Mouse (Mus musculus): Measurements from ENCODE around the gene Ankrd27.
"Not testable (repeated sequence)": the region's sequence is repeated elsewhere in the genome, so short reads cannot be mapped to it uniquely, and the experiment has no call there.

The Ankrd27 gene

GRCm38 (mm10) chr7:35586055-35586905 is at the start of gene Ankrd27:
Ankrd27 (plus strand) TSS chr7:35586244.
- DNase-seq (ENCODE audit: extremely low read depth, insufficient read length, low spot score), result peak; percentile 86

GRCm38 (mm10) chr7:35537562-35537961 is 48.5 kb upstream of the Ankrd27 start, which contains the start of gene Tdrd12:
Tdrd12 (minus strand) TSS chr7:35537745.
- DNase-seq (ENCODE audit: extremely low read depth, insufficient read length, low spot score), result peak; percentile 9

DNA sequence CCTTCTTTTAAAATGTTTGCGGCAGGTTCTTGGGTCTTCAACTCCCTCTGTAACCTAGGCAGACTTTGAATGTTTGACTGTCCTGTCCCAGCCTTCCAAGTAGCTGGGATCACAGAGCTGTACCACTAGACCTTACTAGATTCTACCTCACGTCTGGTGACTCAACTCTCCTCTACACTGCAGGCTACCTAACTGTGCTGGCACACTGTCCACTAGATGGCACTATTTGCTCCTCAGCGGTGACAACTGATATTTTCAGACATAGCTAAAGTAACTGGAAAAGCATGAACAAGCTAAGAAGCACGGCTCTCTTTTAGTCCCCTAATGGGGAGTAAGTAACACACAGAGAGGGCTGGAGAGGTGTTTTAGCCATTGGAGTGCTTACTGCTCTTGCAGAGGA is 40.2 kb upstream of the Ankrd27 start:
- DNase-seq (ENCODE audit: extremely low read depth, insufficient read length, low spot score), result peak; percentile 15

- no peak for DNase-seq (ENCODE audit: extremely low read depth, insufficient read length, low spot score)
Observed at GRCm38 (mm10) chr7:35553751-35554604, 32.1 kb upstream of the Ankrd27 start.

GRCm38 (mm10) chr7:35554605-35555175 is 31.4 kb upstream of the Ankrd27 start:
- DNase-seq (ENCODE audit: extremely low read depth, insufficient read length, low spot score), result peak; percentile 59

- DNase-seq (ENCODE audit: extremely low read depth, insufficient read length, low spot score), result peak; percentile 94
Observed at GRCm38 (mm10) chr7:35555224-35556204, 30.5 kb upstream of the Ankrd27 start.

DNA sequence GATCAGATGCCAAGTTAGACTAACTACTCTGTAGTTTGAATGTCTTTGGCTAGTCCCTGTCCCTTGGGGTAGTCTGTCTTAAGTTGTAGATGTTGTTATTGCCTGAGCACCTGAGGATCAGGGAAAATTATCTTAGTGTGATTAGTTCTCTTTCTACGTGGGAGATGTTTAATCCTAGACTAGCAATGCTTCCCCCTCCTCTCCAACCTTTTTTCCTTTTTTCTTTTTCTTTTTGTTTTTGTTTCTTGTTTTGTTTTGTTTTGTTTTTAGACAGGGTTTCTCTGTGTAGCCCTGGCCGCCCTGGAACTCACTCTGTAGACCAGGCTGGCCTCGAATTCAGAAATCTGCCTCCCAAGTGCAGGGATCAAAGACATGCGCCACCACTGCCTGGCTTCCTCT is 29.8 kb upstream of the Ankrd27 start, which contains the start of gene Nudt19:
Gene Nudt19 (minus strand): TSS at position 100 of the 399 bp plus-strand sequence.
- no peak for DNase-seq (ENCODE audit: extremely low read depth, insufficient read length, low spot score)

DNA sequence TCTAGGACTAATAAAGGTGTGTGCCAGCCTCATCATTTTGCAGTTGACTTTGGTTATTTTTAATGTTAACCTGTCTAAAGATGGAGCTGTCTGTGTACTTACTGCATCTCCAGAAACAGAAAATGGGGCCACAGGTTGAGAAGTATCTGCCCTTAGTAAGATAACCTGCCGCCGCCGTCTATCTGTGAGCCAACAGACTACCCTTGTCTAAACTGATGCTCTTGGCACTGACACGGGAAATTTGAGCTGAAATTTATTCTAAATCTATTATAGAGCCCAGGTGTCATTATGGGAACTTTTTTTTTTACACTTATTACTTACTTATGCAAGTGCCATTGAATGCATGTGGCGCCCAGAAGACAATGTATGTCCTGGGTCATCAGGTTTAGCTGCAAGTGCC is 29.1 kb upstream of the Ankrd27 start:
- no peak for DNase-seq (ENCODE audit: extremely low read depth, insufficient read length, low spot score)

GRCm38 (mm10) chr7:35557577-35557976 is 28.5 kb upstream of the Ankrd27 start:
- no peak for DNase-seq (ENCODE audit: extremely low read depth, insufficient read length, low spot score)

DNA sequence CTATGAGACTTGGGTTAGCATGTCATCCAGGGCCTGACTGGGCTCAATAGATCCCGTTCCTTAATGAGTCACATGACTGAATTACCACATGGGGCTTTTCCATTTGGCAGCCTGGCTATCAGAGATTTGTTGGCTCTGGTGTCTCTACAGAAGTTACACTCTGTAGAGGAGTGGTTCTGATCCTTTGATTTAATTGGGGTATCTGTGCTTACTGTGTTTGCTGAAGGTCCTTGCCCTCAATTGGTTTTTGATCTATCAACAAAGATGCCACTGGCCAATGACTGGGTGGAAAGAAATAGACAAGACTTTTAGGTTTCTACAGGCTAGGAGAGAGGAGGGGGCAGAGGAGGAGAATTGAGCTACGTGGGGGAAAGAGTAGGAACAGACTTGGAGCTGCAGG is 27.4 kb upstream of the Ankrd27 start:
- DNase-seq (ENCODE audit: extremely low read depth, insufficient read length, low spot score), result no peak

- no peak for DNase-seq (ENCODE audit: extremely low read depth, insufficient read length, low spot score)
Observed at GRCm38 (mm10) chr7:35559838-35560237, 26.2 kb upstream of the Ankrd27 start.

- DNase-seq (ENCODE audit: extremely low read depth, insufficient read length, low spot score), result no peak
Observed at GRCm38 (mm10) chr7:35563071-35563470, 23.0 kb upstream of the Ankrd27 start.

DNA sequence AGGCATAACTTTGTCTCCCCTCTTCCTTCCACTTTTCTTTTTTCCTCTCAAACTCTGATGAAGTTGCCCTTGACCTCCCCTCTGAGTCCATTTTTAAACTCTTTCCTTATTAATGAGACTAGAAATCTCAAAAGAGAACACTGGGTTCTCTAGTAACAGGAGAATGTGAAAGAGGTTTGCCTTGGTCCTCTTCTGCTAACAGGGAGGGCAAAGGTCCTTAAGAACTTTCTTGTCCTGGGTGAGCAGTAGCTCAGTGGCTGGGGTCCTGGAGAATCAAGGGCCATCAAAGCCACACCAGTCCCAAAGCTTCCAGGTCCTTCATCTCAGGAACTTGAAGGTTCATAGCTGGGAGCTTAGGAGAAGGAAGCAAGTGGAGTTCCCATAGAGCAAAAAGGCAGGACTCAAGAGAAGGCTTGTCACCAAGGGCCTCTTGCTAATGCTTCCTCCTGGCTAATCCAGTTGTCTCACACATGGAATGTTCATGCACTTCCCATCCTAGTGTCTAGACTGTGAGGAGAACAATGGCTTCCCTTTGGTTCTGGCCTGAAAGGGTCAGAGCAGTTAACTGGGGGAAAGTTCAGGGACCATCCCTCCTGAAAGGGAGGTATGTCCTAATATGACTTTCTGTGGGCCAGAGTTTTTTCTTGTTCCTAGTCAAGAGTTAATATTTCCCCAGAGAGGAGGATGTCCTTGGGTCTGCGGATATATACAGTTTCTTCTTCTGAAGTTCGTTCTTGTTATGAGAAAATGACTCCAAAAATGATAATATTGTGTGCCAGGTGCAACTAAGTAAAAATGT is 21.8 kb upstream of the Ankrd27 start:
- no peak for DNase-seq (ENCODE audit: extremely low read depth, insufficient read length, low spot score)

DNA sequence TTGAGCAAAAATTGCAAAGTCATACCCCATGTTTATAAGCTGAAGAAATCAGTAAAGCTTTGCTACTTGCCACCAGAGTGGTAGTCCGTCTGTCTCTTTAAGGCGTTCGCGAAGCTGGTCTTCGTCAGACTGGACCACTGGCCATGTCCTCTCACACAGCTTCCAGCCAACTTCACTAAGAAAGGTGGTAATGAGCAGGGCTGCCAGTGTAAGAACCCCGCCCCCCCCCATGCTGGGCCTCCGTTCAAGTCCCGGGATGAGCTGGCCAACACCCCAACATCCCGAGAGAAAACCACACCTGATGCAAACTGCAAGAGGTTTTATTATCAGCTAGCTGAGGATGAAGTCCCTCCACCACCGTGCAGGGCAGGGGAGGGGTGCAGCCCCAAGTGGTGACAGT is 21.2 kb upstream of the Ankrd27 start:
- DNase-seq (ENCODE audit: extremely low read depth, insufficient read length, low spot score), result not testable (repeated sequence)

DNA sequence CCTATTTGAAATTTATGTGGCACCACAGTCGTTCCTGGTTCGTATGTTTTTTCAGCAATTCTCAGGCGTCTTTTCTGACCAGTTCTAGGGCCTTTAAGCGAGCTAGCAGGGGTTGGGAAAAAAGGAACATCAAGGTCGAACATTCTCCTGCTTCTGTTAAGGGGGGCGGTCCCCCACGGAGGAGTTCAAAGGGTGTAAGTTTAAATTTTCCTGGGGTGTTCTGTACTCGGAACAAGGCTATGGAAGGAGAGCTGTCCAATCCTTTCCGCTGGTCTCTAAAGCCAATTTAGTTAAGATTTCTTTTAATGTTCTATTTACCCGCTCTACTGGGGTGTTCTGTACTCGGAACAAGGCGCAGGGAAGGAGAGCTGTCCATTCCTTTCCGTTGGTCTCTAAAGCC is 20.1 kb upstream of the Ankrd27 start:
- not testable (repeated sequence) for DNase-seq (ENCODE audit: extremely low read depth, insufficient read length, low spot score)

DNA sequence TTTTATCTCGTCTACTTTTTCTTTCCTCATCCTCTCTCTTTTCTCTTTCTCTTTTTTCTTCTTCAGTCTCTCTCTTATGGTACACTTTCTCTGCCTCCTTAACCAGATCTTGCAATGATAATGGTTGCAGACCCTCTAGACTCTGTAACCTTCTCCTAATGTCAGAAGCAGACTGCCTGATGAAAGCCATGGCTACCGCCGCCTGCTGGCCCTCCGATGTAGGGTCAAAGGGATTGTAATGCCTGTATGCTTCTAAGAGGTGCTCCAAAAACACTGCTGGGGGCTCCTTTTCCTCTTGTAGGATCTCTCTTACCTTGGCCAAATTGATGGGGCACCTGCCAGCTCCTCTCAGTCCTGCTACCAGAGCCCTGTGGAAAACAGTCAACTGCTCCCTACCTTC is 16.3 kb upstream of the Ankrd27 start:
- DNase-seq (ENCODE audit: extremely low read depth, insufficient read length, low spot score), result not testable (repeated sequence)

DNA sequence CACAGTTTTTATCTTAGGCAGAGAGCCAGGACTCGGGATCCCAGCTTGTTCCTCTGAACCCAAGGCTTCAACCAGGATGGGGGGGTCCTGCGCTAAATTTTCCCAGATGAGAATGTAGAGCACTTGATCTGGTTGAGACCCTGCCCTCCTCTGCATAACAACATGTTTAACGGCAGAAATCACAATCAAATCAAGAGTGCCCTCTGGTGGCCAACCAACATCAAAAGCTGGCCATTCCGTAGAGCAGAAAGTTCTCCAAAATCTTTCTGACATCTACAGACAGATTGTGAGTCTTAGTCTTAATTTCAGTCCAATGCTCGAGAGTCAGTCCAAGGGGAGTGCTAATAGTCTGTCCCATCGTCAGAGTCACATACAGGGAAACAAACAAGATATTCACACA is 15.2 kb upstream of the Ankrd27 start:
- not testable (repeated sequence) for DNase-seq (ENCODE audit: extremely low read depth, insufficient read length, low spot score)

DNA sequence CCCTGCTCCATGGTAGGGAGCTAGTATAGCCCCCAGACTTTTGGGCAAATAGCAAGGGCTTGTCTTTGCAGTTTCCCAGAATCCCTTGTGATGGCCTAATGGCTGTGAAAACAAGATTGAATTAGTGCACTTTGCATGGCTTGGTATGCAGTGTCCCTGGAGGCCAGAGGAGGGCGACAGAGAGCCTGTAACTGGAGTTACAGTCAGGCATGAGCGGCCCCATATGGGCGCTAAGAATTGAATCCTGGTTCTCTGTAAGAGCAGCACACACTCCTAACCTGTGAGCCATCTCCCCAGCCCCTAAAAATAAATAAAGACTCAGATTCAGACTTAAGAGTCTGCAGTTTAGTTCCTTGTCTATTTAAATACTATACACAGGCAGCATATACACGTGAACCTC is 6.2 kb upstream of the Ankrd27 start:
- DNase-seq (ENCODE audit: extremely low read depth, insufficient read length, low spot score), result no peak

DNA sequence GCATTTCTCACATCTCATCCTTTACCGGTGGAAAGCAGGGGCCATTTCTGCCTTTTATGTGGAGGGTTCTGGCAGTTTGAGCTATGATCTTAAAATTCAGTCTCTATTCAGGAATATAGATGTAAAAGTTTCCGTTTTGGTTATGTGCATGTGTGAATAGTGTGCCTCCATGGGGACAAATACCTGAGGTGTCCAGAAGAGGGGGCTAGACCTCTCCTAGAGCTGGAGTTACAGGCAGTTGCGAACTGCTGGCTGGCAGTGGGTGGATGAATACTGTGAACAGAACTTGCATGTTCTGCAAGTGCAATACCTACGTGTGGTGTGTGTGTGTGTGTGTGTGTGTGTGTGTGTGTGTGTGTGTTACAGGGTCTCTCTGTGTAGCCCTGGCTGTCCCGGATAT is 3.3 kb upstream of the Ankrd27 start:
- DNase-seq (ENCODE audit: extremely low read depth, insufficient read length, low spot score), result no peak
